Mouse (Mus musculus): ENCODE results near the gene Ppip5k1. TPM values are rescaled to one million over a fixed set of nuclear protein-coding genes. Genes with fewer than 3 reads are reported as not detected.
A peak's percentile ranks its signal among the peaks of the same experiment; 100 is the strongest.
"Not testable (repeated sequence)": the region's sequence is repeated elsewhere in the genome, so short reads cannot be mapped to it uniquely, and the experiment has no call there.

Gene Ppip5k1
- 10.3 and 11.2 TPM in 2 replicates for polyA plus RNA-seq (2014; fragmentation: Nextera tagmentation; extraction: Ambion mirVana)

DNA sequence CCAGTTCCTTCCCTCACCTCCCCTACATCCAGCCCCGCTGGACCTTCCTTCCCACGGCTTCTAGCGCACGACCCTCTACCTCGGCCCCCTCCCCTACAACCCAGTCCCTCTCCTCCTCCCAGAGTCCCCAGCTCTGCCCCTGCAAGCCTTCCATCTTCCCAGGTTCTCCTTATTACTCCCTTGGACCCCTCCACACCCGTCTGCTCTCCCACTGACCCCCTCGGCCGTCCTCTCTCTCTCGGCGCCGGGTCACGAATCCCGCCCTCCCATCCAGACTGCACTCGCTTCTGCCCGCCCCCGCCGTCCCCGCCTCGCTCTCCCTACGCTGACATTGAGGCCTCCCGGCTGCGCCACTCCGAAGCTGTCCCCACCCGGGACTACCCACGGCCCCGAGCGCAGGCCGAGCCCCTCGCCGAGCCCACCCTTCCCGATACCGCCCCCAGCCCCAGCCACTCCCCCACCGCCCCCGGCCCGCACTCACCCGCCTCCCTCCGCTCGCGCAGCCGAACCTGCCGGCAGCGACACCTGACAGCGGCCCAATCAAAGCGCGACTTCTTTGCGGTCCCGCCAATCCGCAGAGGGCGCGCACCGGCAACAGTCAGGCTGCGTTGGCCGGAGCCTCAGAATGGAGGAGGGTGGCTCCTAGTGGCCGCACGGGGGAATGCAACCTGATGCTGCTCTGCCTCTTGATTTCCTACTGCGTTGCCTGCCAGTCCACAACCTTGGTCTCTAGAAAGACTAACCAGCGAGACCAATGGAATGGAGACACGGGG lies at the start of gene Ppip5k1:
Gene Ppip5k1, minus strand, starts transcription at position 577 of the 773 bp plus-strand sequence.
- ATAC-seq (ENCODE audit: low FRiP score), result peak; percentile 94
- no peaks in the 10 kb centered on the region for H3K9me3 ChIP-seq (ENCODE audit: control insufficient read depth, low read length)
- peak; percentile 99 for DNase-seq (ENCODE audit: low spot score, missing footprints)
- WGBS, result under 1% methylated on average over 56 of the region's 58 CpGs
- H3K27me3 ChIP-seq (ENCODE audit: control insufficient read depth, insufficient read depth, low read length), result peaks cover 12% of the 10 kb centered on the region
- H3K9ac ChIP-seq (ENCODE audit: low read length), result peak within 1 kb of the TSS; percentile 77
- H3K27ac ChIP-seq (ENCODE audit: low read depth, low read length), result peak within 1 kb of the TSS; percentile 54; the same call in 1 of the 2 replicates
- peak within 1 kb of the TSS; percentile 68 for H3K4me2 ChIP-seq
- peaks cover 12% of the 10 kb centered on the region; the same call in 1 of the 2 replicates for H3K4me1 ChIP-seq (ENCODE audit: control insufficient read depth, insufficient read depth, low read length)
- H3K4me3 ChIP-seq (ENCODE audit: low read depth, low read length), result peak within 1 kb of the TSS; percentile 59
- H3K36me3 ChIP-seq (ENCODE audit: control insufficient read depth, insufficient read depth, low read length), result no peaks in the 10 kb centered on the region

DNA sequence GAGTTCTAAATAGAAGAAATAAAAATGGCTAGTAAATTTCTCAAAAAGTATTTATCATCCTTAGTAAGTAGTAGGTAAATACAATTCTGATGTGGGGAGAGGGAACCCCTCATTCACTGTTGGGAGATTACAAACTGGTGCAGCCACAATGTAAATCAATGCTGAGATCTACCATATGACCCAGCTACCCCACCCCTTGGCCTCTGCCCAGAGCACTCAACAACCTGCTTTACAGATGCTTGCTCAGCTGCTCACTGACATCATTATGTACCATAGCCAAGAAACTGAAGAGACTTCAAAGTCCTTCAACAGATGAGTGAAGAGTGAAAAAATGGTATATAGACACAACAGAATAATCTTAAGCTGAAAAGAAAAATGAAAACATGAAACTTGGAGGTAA lies 48.1 kb upstream of the Ppip5k1 start:
- no peak for DNase-seq (ENCODE audit: low spot score, missing footprints)

DNA sequence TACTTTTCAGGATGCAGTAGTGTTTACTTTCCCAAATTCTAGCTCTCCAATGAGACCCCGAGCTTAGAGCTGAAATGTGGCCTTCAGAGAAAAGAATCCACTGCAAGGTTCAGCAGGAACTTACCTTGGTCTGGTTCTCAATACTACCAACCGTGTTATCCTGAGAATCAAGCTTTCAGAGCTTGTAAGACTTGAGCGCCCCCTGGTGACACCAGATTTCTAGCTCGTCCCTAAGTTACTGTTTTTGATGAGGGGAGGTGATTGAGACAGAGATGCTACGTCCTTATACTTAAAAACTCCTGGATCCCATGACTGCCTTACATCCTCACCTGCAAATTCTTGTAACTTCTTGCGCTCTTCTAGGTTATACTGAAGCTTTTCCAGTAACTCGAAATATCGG lies 41.4 kb upstream of the Ppip5k1 start:
- ATAC-seq (ENCODE audit: low FRiP score), result no peak
- Histone ChIP-seq H3K4me3 (ENCODE audit: low read depth, low read length) (no peak overlapping the region), H3K9me3 (ENCODE audit: control insufficient read depth, low read length) (no peaks in the 10 kb centered on the region), H3K36me3 (ENCODE audit: control insufficient read depth, insufficient read depth, low read length) (no peaks in the 10 kb centered on the region), H3K27ac (ENCODE audit: low read depth, low read length) (no peak overlapping the region), H3K4me1 (ENCODE audit: control insufficient read depth, insufficient read depth, low read length) (no peaks in the 10 kb centered on the region), H3K9ac (ENCODE audit: low read length) (no peak overlapping the region), H3K4me2 (no peak overlapping the region), H3K27me3 (ENCODE audit: control insufficient read depth, insufficient read depth, low read length) (no peaks in the 10 kb centered on the region)
- peak; percentile 99 for DNase-seq (ENCODE audit: low spot score, missing footprints)
- 11% methylated on average over 8 of the region's 8 CpGs for WGBS

More for the DNA sequence above, 48.1 kb upstream of the Ppip5k1 start:
- H3K4me2 ChIP-seq, result no peak overlapping the region
- H3K27me3 ChIP-seq (ENCODE audit: control insufficient read depth, insufficient read depth, low read length), result no peaks in the 10 kb centered on the region
- H3K9ac ChIP-seq (ENCODE audit: low read length), result no peak overlapping the region
- ATAC-seq (ENCODE audit: low FRiP score), result no peak
- H3K4me3 ChIP-seq (ENCODE audit: low read depth, low read length), result no peak overlapping the region
- H3K36me3 ChIP-seq (ENCODE audit: control insufficient read depth, insufficient read depth, low read length), result no peaks in the 10 kb centered on the region
- no peaks in the 10 kb centered on the region for H3K4me1 ChIP-seq (ENCODE audit: control insufficient read depth, insufficient read depth, low read length)
- no peak overlapping the region for H3K27ac ChIP-seq (ENCODE audit: low read depth, low read length)
- no peaks in the 10 kb centered on the region for H3K9me3 ChIP-seq (ENCODE audit: control insufficient read depth, low read length)

DNA sequence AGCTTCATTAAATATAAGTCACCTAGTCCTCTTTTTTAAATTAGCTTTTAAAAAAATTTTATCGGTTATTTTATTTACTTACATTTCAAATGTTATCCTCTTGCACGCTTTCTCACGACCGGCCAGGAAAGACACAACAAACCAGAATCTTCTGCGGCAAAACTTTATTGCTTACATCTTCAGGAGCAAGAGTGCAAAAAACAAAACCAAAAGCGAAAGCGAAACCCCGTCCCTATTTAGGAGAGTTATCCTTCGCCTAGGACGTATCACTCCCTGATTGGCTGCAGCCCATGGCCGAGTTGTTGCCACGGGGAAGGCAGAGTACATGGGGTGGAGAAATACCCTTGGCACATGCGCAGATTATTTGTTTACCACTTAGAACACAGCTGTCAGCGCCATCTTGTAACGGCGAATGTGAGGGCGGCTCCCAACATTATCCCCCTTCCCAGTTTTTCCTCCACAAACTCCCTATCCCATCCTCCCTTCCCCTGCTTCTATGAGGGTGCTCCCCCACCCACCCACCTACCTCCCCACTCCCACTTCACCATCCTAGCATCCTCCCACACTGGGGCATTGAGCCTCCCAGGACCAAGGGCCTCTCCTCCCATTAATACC lies 31.9 kb upstream of the Ppip5k1 start, which contains the start of gene Strc:
Gene Strc, minus strand, starts transcription at position 208 of the 615 bp plus-strand sequence.
- not testable (repeated sequence) for DNase-seq (ENCODE audit: low spot score, missing footprints); H3K36me3 ChIP-seq (ENCODE audit: control insufficient read depth, insufficient read depth, low read length); H3K4me2 ChIP-seq; H3K9me3 ChIP-seq (ENCODE audit: control insufficient read depth, low read length); H3K4me3 ChIP-seq (ENCODE audit: low read depth, low read length); H3K4me1 ChIP-seq (ENCODE audit: control insufficient read depth, insufficient read depth, low read length); ATAC-seq (ENCODE audit: low FRiP score); H3K9ac ChIP-seq (ENCODE audit: low read length); H3K27me3 ChIP-seq (ENCODE audit: control insufficient read depth, insufficient read depth, low read length); H3K27ac ChIP-seq (ENCODE audit: low read depth, low read length)
- 95% methylated on average over 14 of the region's 17 CpGs for WGBS

DNA sequence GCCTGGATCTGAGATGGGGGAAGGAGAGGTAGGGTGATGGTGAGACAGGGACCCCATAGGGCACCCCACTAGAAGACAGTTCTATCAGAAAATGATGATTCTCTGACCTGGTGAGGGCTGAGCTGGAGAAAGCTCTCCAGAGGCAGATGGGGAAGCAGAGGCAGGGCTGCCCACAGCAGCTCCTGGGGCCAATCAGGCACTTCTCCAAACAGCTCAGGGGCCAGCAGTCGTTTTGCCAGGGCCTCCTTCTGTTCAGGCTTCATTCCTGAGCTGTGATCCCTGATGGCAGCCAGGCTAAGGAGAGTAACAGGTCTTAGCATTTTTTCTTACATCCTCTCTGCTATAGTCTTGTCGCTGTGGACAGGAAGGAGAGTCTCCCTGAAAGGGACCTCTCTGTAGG lies 19.6 kb upstream of the Ppip5k1 start:
- no peak overlapping the region for H3K27ac ChIP-seq (ENCODE audit: low read depth, low read length)
- no peak for ATAC-seq (ENCODE audit: low FRiP score)

DNA sequence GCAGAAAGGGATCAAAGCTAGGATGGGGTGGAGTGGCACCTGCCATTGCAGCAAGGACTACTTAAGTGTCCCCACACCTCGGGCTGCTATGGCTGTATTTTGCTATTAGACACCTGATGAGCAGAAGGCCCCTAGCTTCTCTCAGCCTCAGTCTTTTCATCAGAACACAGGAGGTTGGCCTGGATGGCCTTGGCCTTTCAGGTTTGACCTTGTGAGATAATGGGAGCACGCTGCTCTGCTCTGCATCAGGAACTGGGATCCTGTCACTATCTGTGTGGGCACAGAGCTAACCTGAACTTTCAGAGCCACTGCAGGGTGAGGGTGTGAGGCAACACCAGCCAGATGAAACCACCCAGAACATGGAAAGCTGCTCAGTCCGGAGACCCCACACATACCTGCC lies 17.1 kb upstream of the Ppip5k1 start:
- Histone ChIP-seq H3K4me2 (no peak overlapping the region), H3K9me3 (ENCODE audit: control insufficient read depth, low read length) (no peaks in the 10 kb centered on the region), H3K27me3 (ENCODE audit: control insufficient read depth, insufficient read depth, low read length) (no peaks in the 10 kb centered on the region), H3K4me3 (ENCODE audit: low read depth, low read length) (no peak overlapping the region), H3K36me3 (ENCODE audit: control insufficient read depth, insufficient read depth, low read length) (no peaks in the 10 kb centered on the region), H3K9ac (ENCODE audit: low read length) (no peak overlapping the region), H3K4me1 (ENCODE audit: control insufficient read depth, insufficient read depth, low read length) (no peaks in the 10 kb centered on the region), H3K27ac (ENCODE audit: low read depth, low read length) (no peak overlapping the region)
- ATAC-seq (ENCODE audit: low FRiP score) (no peak), DNase-seq (ENCODE audit: low spot score, missing footprints) (no peak)
- WGBS, result 85% methylated on average over 3 of the region's 3 CpGs

More for the DNA sequence above, 19.6 kb upstream of the Ppip5k1 start:
- H3K27me3 ChIP-seq (ENCODE audit: control insufficient read depth, insufficient read depth, low read length), result no peaks in the 10 kb centered on the region
- H3K4me1 ChIP-seq (ENCODE audit: control insufficient read depth, insufficient read depth, low read length), result no peaks in the 10 kb centered on the region
- H3K9me3 ChIP-seq (ENCODE audit: control insufficient read depth, low read length), result no peaks in the 10 kb centered on the region
- H3K4me3 ChIP-seq (ENCODE audit: low read depth, low read length), result no peak overlapping the region
- DNase-seq (ENCODE audit: low spot score, missing footprints), result no peak
- H3K9ac ChIP-seq (ENCODE audit: low read length), result no peak overlapping the region
- no peaks in the 10 kb centered on the region for H3K36me3 ChIP-seq (ENCODE audit: control insufficient read depth, insufficient read depth, low read length)
- H3K4me2 ChIP-seq, result no peak overlapping the region
- WGBS, result 66% methylated on average over 2 of the region's 2 CpGs

DNA sequence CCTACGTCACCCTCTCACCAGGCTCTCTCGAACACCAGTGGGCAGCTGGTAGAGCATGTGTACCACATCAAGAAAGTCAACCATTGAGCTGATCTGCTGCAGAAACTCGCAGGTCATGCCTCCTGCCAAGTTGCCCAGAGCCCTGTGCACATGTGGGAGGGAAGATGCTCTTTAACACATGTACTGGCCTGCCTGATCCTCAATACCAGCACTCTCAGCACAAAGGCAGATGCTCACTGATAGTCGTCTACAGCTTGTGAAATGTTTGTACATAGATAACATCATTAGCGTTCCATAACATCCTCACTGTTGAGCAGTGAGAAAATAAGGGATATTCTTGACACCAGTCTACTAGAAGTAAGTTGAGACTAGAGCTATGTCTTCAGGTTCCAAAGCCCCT lies 15.7 kb upstream of the Ppip5k1 start:
- ATAC-seq (ENCODE audit: low FRiP score) (no peak), DNase-seq (ENCODE audit: low spot score, missing footprints) (no peak)
- Histone ChIP-seq H3K9me3 (ENCODE audit: control insufficient read depth, low read length) (no peaks in the 10 kb centered on the region), H3K27me3 (ENCODE audit: control insufficient read depth, insufficient read depth, low read length) (no peaks in the 10 kb centered on the region), H3K9ac (ENCODE audit: low read length) (no peak overlapping the region), H3K27ac (ENCODE audit: low read depth, low read length) (no peak overlapping the region), H3K4me1 (ENCODE audit: control insufficient read depth, insufficient read depth, low read length) (no peaks in the 10 kb centered on the region), H3K4me3 (ENCODE audit: low read depth, low read length) (no peak overlapping the region), H3K4me2 (no peak overlapping the region), H3K36me3 (ENCODE audit: control insufficient read depth, insufficient read depth, low read length) (no peaks in the 10 kb centered on the region)
- 89% methylated on average over 5 of the region's 5 CpGs for WGBS

DNA sequence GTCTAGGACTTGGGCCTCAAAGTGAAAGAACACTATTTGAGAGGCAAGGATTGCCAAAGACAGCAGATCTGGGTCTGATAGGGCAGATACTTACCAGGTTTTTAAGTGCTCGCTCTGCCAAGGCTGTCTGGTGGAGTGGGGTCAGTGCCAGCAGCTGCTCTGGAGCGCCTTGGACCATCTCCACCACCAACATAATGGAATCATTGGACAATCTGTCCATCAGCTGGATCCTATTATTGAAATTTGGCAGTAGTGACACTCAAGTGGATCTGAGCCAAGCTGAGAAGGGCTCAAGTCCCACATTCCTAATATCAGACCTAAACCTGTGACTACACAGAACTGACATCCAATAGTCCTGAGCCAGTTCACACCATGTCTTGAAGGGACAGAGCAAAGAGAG lies 13.6 kb upstream of the Ppip5k1 start:
- Histone ChIP-seq H3K9me3 (ENCODE audit: control insufficient read depth, low read length) (no peaks in the 10 kb centered on the region), H3K9ac (ENCODE audit: low read length) (no peak overlapping the region), H3K4me1 (ENCODE audit: control insufficient read depth, insufficient read depth, low read length) (no peaks in the 10 kb centered on the region), H3K36me3 (ENCODE audit: control insufficient read depth, insufficient read depth, low read length) (no peaks in the 10 kb centered on the region), H3K4me3 (ENCODE audit: low read depth, low read length) (no peak overlapping the region), H3K4me2 (no peak overlapping the region), H3K27me3 (ENCODE audit: control insufficient read depth, insufficient read depth, low read length) (no peaks in the 10 kb centered on the region), H3K27ac (ENCODE audit: low read depth, low read length) (no peak overlapping the region)
- no peak for ATAC-seq (ENCODE audit: low FRiP score)
- no peak for DNase-seq (ENCODE audit: low spot score, missing footprints)
- WGBS, result 92% methylated on average over 2 of the region's 2 CpGs

DNA sequence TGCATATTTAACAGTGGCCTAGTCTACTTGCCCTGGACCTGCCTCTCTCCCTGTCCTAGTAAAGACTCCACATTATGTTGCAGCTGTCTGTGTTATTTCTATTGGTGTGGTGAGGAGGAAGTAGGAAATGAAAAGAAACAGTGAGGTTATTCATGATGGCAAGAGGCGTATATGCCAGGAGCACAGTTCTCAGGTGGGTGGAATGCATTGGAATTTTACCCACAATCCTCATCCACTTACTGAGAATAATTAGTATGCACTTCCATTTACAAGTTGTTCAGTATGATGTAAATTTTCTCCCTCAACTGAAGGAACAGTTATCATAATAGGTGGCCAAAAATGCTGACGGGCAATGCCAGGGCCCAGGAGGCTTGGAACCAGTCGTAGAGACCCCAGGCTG lies 8.5 kb upstream of the Ppip5k1 start:
- ATAC-seq (ENCODE audit: low FRiP score), result no peak

More for the DNA sequence above, 8.5 kb upstream of the Ppip5k1 start:
- no peaks in the 10 kb centered on the region for H3K9me3 ChIP-seq (ENCODE audit: control insufficient read depth, low read length)
- H3K27ac ChIP-seq (ENCODE audit: low read depth, low read length), result no peak overlapping the region
- H3K36me3 ChIP-seq (ENCODE audit: control insufficient read depth, insufficient read depth, low read length), result no peaks in the 10 kb centered on the region
- peaks cover 3% of the 10 kb centered on the region; the same call in 1 of the 2 replicates for H3K4me1 ChIP-seq (ENCODE audit: control insufficient read depth, insufficient read depth, low read length)
- H3K4me2 ChIP-seq, result no peak overlapping the region
- no peak overlapping the region for H3K9ac ChIP-seq (ENCODE audit: low read length)
- 91% methylated on average over 3 of the region's 3 CpGs for WGBS
- H3K4me3 ChIP-seq (ENCODE audit: low read depth, low read length), result no peak overlapping the region
- H3K27me3 ChIP-seq (ENCODE audit: control insufficient read depth, insufficient read depth, low read length), result peaks cover 3% of the 10 kb centered on the region; the same call in 1 of the 2 replicates
- DNase-seq (ENCODE audit: low spot score, missing footprints), result no peak
